Comparison of ENCODE assay signal across 25 mouse cellular contexts in genomic region chr12:101893296-101893695, GRCm38 (mm10). TPM values are rescaled to one million over a fixed set of nuclear protein-coding genes. Genes with fewer than 3 reads are reported as not detected.
A peak's percentile ranks its signal among the peaks of the same experiment; 100 is the strongest.
DNase-seq lines count a peak whose midpoint lies in the region; ATAC-seq and TF ChIP-seq lines count a peak whose summit lies in the region.
"Had no signal": no experiment of that assay in that cellular context is flagged by ENCODE, and none has a peak within 500 bp of the region (broad histone marks: within the 10 kb centered on the region; RNA-seq: fewer than 3 reads in every experiment).

No protein-coding gene starts in this region.

- TF ChIP-seq POLR2A in bone marrow macrophage, adult 2 months (IDR thresholded peaks at IDR 0.05; ENCODE audit: borderline replicate concordance, low read depth, low read length) = no peak

- TF ChIP-seq CTCF in bone marrow macrophage, adult 2 months (IDR thresholded peaks at IDR 0.05; ENCODE audit: low read depth, low read length) = no peak

- H3K79me2 ChIP-seq in macrophage (ENCODE audit: inconsistent target) = peaks cover 5% of the 10 kb centered on the region; the same call in 1 of the 2 replicates

- DNase-seq in heart, adult 11 months = peak; percentile 33
- no peak for DNase-seq in heart, postnatal 4 days
- DNase-seq in left cerebral cortex, adult 18-20 months (ENCODE audit: low spot score in 2 of 2) = peak; percentile 41 to 68
- no peak for DNase-seq in left cerebral cortex, postnatal 14 days (ENCODE audit: low spot score in 2 of 2)
- no peak for DNase-seq in midbrain, embryonic 14.5 days
- DNase-seq: adrenal gland, postnatal 36 days; cerebellum, adult 11-12 months; cerebellum, postnatal 10 days; gastrocnemius, postnatal 10 days; kidney, adult 9 months; kidney, postnatal 36 days; lung, adult 18-20 months; lung, postnatal 10 days had no signal

- H3K4me2 ChIP-seq in midbrain, embryonic 14.5 days (ENCODE audit: low read length) = no peak overlapping the region
- H3K4me2 ChIP-seq: forebrain, embryonic 15.5 days; heart, embryonic 11.5 days; intestine, embryonic 15.5 days; limb, embryonic 12.5 days; liver, embryonic 12.5 days; midbrain, embryonic 11.5 days had no signal

- no peak overlapping the region for H3K4me3 ChIP-seq in bone marrow macrophage, adult 2 months (ENCODE audit: insufficient read depth, low read length)
- no peak overlapping the region for H3K4me3 ChIP-seq in macrophage (ENCODE audit: inconsistent target)
- H3K4me3 ChIP-seq in midbrain, embryonic 14.5 days (replicated peaks; ENCODE audit: low read depth, low read length) = no peak overlapping the region
- H3K4me3 ChIP-seq: embryonic facial prominence, embryonic 10.5 days; forebrain, embryonic 15.5 days; hindbrain, embryonic 10.5 days; intestine, embryonic 15.5 days; limb, embryonic 12.5 days; liver, embryonic 12.5 days had no signal

- H3K36me3 ChIP-seq in macrophage (ENCODE audit: inconsistent target) = peaks cover 19% of the 10 kb centered on the region
- peaks cover 37% of the 10 kb centered on the region for H3K36me3 ChIP-seq in midbrain, embryonic 14.5 days (ENCODE audit: control insufficient read depth, insufficient read depth, low read length)

- no peak overlapping the region for H3K9ac ChIP-seq in midbrain, embryonic 14.5 days (replicated peaks; ENCODE audit: low read length)
- H3K9ac ChIP-seq: forebrain, embryonic 15.5 days; intestine, embryonic 15.5 days; limb, embryonic 12.5 days; liver, embryonic 12.5 days had no signal

- H3K27ac ChIP-seq in bone marrow macrophage, adult 2 months (ENCODE audit: insufficient read depth, low read depth, low read length) = peak overlapping the region; percentile 76; the same call in 1 of the 2 replicates
- H3K27ac ChIP-seq in macrophage = peak overlapping the region; percentile 76; the same call in 1 of the 2 replicates
- no peak overlapping the region for H3K27ac ChIP-seq in midbrain, embryonic 14.5 days (replicated peaks; ENCODE audit: low read depth, low read length)
- H3K27ac ChIP-seq: embryonic facial prominence, embryonic 10.5 days; forebrain, embryonic 15.5 days; hindbrain, embryonic 10.5 days; intestine, embryonic 15.5 days; limb, embryonic 12.5 days; liver, embryonic 12.5 days; stomach, postnatal 0 days had no signal

- ATAC-seq in midbrain, embryonic 14.5 days (ENCODE audit: low FRiP score, low TSS enrichment) = no peak
- ATAC-seq: forebrain, embryonic 15.5 days; hindbrain, embryonic 16.5 days; intestine, embryonic 15.5 days; liver, embryonic 12.5 days had no signal

- no peaks in the 10 kb centered on the region for H3K9me3 ChIP-seq in midbrain, embryonic 14.5 days (ENCODE audit: control insufficient read depth, low read length)
- H3K9me3 ChIP-seq: embryonic facial prominence, embryonic 10.5 days; forebrain, embryonic 15.5 days; hindbrain, embryonic 10.5 days; intestine, embryonic 15.5 days; limb, embryonic 12.5 days; liver, embryonic 12.5 days had no signal

- H3K27me3 ChIP-seq in midbrain, embryonic 14.5 days (ENCODE audit: control insufficient read depth, insufficient read depth, low read length) = no peaks in the 10 kb centered on the region
- H3K27me3 ChIP-seq: forebrain, embryonic 15.5 days; intestine, embryonic 15.5 days; limb, embryonic 12.5 days; liver, embryonic 12.5 days had no signal

- peaks cover 23% of the 10 kb centered on the region for H3K4me1 ChIP-seq in bone marrow macrophage, adult 2 months (ENCODE audit: control insufficient read depth, insufficient read depth, low read length)
- H3K4me1 ChIP-seq in midbrain, embryonic 14.5 days (ENCODE audit: control insufficient read depth, insufficient read depth, low read length) = no peaks in the 10 kb centered on the region
- H3K4me1 ChIP-seq: embryonic facial prominence, embryonic 10.5 days; forebrain, embryonic 15.5 days; hindbrain, embryonic 10.5 days; intestine, embryonic 15.5 days; limb, embryonic 12.5 days; liver, embryonic 12.5 days had no signal

- intact Hi-C loops in left cerebral cortex, postnatal 14 days (cut with DNase I) = no loop called here

- WGBS in macrophage (ENCODE audit: missing documents) = 93% methylated on average over 8 of the region's 8 CpGs
- 86% methylated on average over 8 of the region's 8 CpGs for WGBS in midbrain, embryonic 14.5 days

RNA-seq across cellular contexts. Expression of gene Trip11, which starts 19.8 kb away (rescaled TPM):
- 10 to 100 TPM; 29.9 to 31.2 TPM for total RNA-seq in heart, postnatal 4 days (2021)
- 10 to 100 TPM; 28.1 to 30.1 TPM for total RNA-seq in left cerebral cortex, adult 18-20 months (2021)
- 10 to 100 TPM; 24.3 to 25.2 TPM for total RNA-seq in left cerebral cortex, postnatal 14 days (2021)
- 19.4 and 23.5 TPM in 2 replicates for polyA plus RNA-seq in bone marrow macrophage, adult 2 months (2012; ENCODE audit: insufficient read depth, insufficient read length, missing spikeins)
- 100 to 1,000 TPM; 108 to 244 (median 178) TPM for total RNA-seq in macrophage (2018; cell fraction: chromatin; rRNA removed)
- 10 to 100 TPM; 17.8 to 34.2 (median 27.3) TPM for total RNA-seq in macrophage (2018; cell fraction: cytosol; rRNA removed)
- total RNA-seq in macrophage (2018; cell fraction: nucleus; rRNA removed) = 100 to 1,000 TPM in 5 of 26 experiments, 10 to 100 TPM in 21; 47.2 to 132 (median 71.8) TPM
- polyA plus RNA-seq in macrophage (2018) = 13.0 to 19.5 TPM (median 17.7 TPM) in 3 replicates
- 22.6 and 24.3 TPM in 2 replicates for polyA plus RNA-seq in midbrain, embryonic 14.5 days (2014; fragmentation: Nextera tagmentation; extraction: Ambion mirVana)

Comparison
In these comparisons a context has a peak if more than half of its experiments do, and no peak if none do; other contexts are left out.
1. DNase-seq: peak in heart, adult 11 months (single experiment) and left cerebral cortex, adult 18-20 months (2 of 2); none in heart, postnatal 4 days (single experiment), left cerebral cortex, postnatal 14 days (0 of 2) and midbrain, embryonic 14.5 days (single experiment).